Mouse (Mus musculus): ENCODE data around the gene Gp1bb.

DNA sequence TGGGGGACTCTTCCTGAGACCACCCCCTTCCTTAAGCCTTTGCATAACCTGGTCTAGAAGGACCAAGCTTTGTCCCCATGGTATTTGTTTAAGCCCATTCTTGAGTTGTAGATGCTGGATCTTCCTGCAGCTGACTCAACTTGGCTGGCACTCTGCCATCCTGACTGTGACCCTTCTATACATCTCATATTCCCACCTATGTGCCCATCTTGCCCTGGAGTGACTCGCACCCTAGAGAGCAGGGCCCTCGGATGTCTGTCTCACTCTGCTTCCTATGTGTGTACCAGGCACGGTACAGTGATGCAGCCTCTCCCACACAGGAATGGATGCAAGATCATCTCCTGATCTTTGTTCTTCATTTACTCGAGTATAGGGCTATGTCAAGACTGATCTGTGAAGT is 20.7 kb upstream of the Gp1bb start:
- no peak for TF ChIP-seq CTCF (IDR thresholded peaks at IDR 0.05 in 2 of 3, conservative IDR thresholded peaks at IDR 0.05 in 1 of 3; ENCODE audit: control insufficient read depth in 1 of 3, insufficient read depth in 1 of 3, low read depth in 2 of 3, low read length in 3 of 3, poor library complexity in 1 of 3, severe bottlenecking in 1 of 3)
- TF ChIP-seq POLR2A (IDR thresholded peaks at IDR 0.05; ENCODE audit: control insufficient read depth in 1 of 2, insufficient read depth in 1 of 2, low read depth in 1 of 2, low read length in 2 of 2, poor library complexity in 1 of 2) = no peak
- no peak for TF ChIP-seq CHD1 (IDR thresholded peaks at IDR 0.05; ENCODE audit: low read depth, low read length)
- TF ChIP-seq MAZ (IDR thresholded peaks at IDR 0.05; ENCODE audit: low read depth, low read length) = no peak
- no peak for TF ChIP-seq EP300 (IDR thresholded peaks at IDR 0.05; ENCODE audit: low read depth in 1 of 2, low read length in 2 of 2)
- TF ChIP-seq GATA1 (IDR thresholded peaks at IDR 0.05; ENCODE audit: low read depth, low read length) = no peak
- no peak for TF ChIP-seq RCOR1 (IDR thresholded peaks at IDR 0.05; ENCODE audit: low read depth, low read length)
